Mouse (Mus musculus) ES-Bruce4 (cell line): Measurements from ENCODE around the gene Nr1h4. TPM values are rescaled to one million over a fixed set of nuclear protein-coding genes. Genes with fewer than 3 reads are reported as not detected.

Experiments used
- H3K27ac ChIP-seq: 2 replicates; pipeline ENCODE4 v1.5.1; 2012; ENCODE audit warnings: low read length, inconsistent platforms; ENCODE audit not compliant: insufficient read depth
- H3K27me3 ChIP-seq: 2 replicates; pipeline ENCODE4 v1.6.1; 2012; ENCODE audit warnings: mild to moderate bottlenecking, low read length, inconsistent platforms; ENCODE audit not compliant: control insufficient read depth, poor library complexity, insufficient read depth, severe bottlenecking
- H3K36me3 ChIP-seq: 2 replicates; pipeline ENCODE4 v1.6.1; 2012; ENCODE audit warnings: inconsistent platforms, mild to moderate bottlenecking, low read length, moderate library complexity; ENCODE audit not compliant: control insufficient read depth, poor library complexity, insufficient read depth, severe bottlenecking
- H3K4me1 ChIP-seq: one replicate; pipeline ENCODE4 v1.8.1; 2011; ENCODE audit warnings: low read length; ENCODE audit not compliant: control insufficient read depth, insufficient read depth
- H3K4me3 ChIP-seq: 2 replicates; pipeline ENCODE4 v1.5.1; 2011; ENCODE audit warnings: low read depth, mild to moderate bottlenecking, low read length
- H3K9ac ChIP-seq: 2 replicates; pipeline ENCODE4 v1.6.1; 2012; ENCODE audit warnings: low read depth, mild to moderate bottlenecking, inconsistent platforms; ENCODE audit not compliant: poor library complexity, severe bottlenecking
- H3K9me3 ChIP-seq: replicated peaks from 2 replicates; pipeline ENCODE4 v1.6.1; 2012; ENCODE audit warnings: mild to moderate bottlenecking, low read length, inconsistent platforms; ENCODE audit not compliant: control insufficient read depth, poor library complexity, insufficient read depth, severe bottlenecking
- CTCF ChIP-seq: IDR thresholded peaks from one replicate; pipeline ENCODE4 v1.8.1; 2011; ENCODE audit warnings: low read depth, low read length
- EP300 ChIP-seq: IDR thresholded peaks from 2 replicates; pipeline ENCODE4 v1.6.1; 2011; ENCODE audit warnings: low read depth, low read length; ENCODE audit not compliant: insufficient read depth
- POLR2A ChIP-seq: IDR thresholded peaks from one replicate; pipeline ENCODE4 v1.8.1; 2011; ENCODE audit warnings: low read length; ENCODE audit not compliant: insufficient read depth
- polyA plus RNA-seq: library from polyadenylated mRNA; stranded (reverse); fragments of >200 nt; gene quantifications from 2 replicates; pipeline ENCODE4 v1.2.4, GENCODE M21; 2011; ENCODE audit warnings: low read depth; ENCODE audit not compliant: missing spikeins, insufficient read depth, insufficient read length

Nr1h4 gene
- polyA plus RNA-seq, 1 experiment: not detected

DNA sequence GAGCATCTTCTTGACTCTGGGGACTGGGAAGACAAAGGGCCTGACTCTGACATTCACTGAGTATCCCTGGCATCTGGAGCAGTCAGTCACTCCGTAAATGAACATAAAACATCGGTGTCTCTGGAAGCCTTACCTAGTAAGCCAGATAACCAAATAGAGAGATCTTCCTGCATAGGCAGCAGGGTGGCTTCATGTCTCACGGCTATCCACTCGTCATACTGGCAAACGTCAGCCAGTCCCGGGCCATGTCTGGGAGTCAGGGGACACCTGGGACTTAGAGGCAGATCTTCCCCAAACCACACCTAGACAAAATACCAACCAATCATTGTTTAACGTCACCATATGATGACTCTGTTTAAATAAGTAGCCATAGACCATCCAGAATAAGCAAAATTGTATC lies 102.6 kb downstream of the Nr1h4 start:
- TF ChIP-seq CTCF (no peak), EP300 (no peak), POLR2A (no peak)
- peaks cover 14% of the 10 kb centered on the region for H3K36me3 ChIP-seq
- H3K27ac ChIP-seq: no peak overlapping the region
- H3K9ac ChIP-seq: no peak overlapping the region
- no peak overlapping the region for H3K4me3 ChIP-seq
- H3K4me1 ChIP-seq: peaks cover 4% of the 10 kb centered on the region
- no peaks in the 10 kb centered on the region for H3K9me3 ChIP-seq
- H3K27me3 ChIP-seq: no peaks in the 10 kb centered on the region

DNA sequence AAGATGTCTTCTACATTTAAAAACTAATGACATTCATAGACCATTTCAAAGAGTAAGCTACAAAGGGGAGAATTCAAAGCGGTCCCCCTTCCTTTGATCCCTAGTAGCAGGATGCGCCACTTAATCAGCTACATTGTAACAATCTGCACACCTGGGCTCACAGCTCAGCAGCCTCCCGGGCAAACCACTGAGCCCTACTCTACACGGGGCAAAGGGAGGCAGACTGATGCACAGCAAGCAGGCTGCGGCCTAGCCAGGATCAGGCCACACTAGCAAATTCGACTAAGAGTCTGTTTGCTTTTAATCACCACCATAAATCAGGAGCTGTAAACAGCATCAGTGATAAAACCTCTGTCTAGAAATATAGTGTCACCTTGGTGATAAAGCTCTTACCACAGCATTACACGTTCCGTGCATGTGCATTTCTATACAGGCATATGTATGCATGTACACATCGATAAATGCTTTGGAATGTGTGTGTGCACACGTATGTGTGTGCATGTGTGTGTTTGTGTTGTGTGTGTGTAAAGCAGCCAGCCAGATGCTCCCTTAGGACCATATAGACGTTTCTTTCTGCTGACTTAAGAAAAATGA lies 108.5 kb downstream of the Nr1h4 start:
- Histone ChIP-seq H3K36me3 (peaks cover 28% of the 10 kb centered on the region), H3K4me1 (no peaks in the 10 kb centered on the region), H3K27ac (no peak overlapping the region), H3K27me3 (no peaks in the 10 kb centered on the region), H3K4me3 (no peak overlapping the region), H3K9me3 (no peaks in the 10 kb centered on the region), H3K9ac (no peak overlapping the region)
- no peak for TF ChIP-seq CTCF
- no peak for TF ChIP-seq EP300
- no peak for TF ChIP-seq POLR2A

DNA sequence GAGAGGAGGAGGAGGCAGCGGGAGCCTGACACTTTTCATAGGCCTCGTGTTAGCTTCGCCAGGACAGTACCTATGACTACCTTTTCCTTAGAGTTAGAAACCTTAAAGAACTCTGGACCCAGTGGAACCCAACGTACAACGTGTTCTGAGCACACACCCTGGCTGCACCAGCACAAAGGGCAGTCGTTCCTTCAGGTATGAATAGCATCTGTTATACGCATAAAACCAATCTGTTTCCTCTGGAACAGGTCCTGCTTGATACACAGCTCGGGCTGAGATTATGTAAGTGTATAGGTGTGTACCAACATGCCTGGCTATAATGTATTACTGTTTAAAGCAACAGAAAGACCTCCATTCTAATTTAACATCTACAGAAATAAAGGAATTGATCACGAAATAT lies 109.2 kb downstream of the Nr1h4 start:
- Histone ChIP-seq H3K9ac (no peak overlapping the region), H3K27me3 (no peaks in the 10 kb centered on the region), H3K9me3 (no peaks in the 10 kb centered on the region), H3K27ac (no peak overlapping the region), H3K36me3 (peaks cover 25% of the 10 kb centered on the region), H3K4me3 (no peak overlapping the region), H3K4me1 (no peaks in the 10 kb centered on the region)
- TF ChIP-seq EP300 (no peak), CTCF (no peak), POLR2A (no peak)

DNA sequence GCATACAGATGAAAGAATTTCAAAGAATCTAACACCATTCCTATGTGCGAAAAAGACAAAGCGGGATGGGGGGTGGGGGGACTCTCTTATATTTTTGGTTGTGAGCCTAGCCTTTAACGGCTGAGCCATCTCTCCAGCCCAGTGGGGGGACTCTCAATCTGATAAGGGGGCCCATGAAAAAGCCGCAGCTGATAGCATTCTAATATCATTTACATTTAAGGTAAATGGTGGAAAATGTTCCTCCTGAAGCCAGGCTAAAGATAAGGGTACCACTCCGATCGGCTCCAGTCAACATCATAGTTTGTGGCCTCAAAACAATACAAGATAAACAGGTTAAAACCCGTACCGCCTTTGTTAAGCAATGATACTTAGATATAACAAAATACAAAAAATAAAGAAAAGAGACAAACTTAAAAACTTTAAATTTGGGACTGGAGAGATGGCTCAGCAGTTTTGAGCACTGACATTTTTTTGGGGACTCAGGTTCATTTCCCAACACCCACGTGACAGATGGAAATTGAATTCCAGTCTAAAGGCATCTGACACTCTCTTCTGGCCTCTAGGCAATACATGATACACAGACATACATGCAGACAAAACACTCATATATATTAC lies 110.1 kb downstream of the Nr1h4 start:
- Histone ChIP-seq H3K27ac (no peak overlapping the region), H3K27me3 (no peaks in the 10 kb centered on the region), H3K36me3 (peaks cover 25% of the 10 kb centered on the region), H3K4me3 (no peak overlapping the region), H3K9me3 (no peaks in the 10 kb centered on the region), H3K9ac (no peak overlapping the region), H3K4me1 (no peaks in the 10 kb centered on the region)
- TF ChIP-seq POLR2A: no peak
- no peak for TF ChIP-seq EP300
- TF ChIP-seq CTCF: no peak

DNA sequence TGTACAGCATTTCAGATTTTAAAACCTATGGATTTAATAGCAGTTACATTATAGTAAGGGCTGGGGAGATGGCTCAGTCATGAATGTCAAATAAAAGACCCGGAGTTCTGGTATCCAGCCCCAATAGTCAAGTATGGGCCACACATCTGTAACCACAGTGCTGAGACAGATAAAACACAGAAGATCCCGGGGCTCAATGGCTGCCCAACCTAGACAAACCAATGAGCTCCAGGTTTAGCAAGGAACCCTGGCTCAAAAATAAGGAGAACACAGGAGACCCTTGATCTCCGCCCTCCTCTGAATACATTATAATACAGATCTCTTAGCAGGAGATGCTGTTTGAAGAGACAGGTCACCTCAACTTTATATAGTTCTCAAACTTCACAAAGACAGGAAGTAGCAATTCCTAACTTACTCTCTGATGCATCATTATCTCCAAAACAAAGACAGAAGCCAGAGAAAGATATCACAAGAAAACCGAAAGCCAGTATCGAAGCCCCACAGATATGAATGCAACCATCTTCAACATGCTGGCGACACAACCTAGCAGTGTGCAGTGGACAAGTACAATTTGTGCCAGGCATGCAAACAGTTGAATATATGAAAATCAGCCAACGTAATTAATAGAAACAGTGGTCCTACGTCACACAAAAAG lies 110.8 kb downstream of the Nr1h4 start:
- TF ChIP-seq EP300: no peak
- TF ChIP-seq CTCF: no peak
- TF ChIP-seq POLR2A: no peak
- Histone ChIP-seq H3K4me3 (no peak overlapping the region), H3K27ac (no peak overlapping the region), H3K36me3 (peaks cover 28% of the 10 kb centered on the region), H3K27me3 (no peaks in the 10 kb centered on the region), H3K9ac (no peak overlapping the region), H3K4me1 (no peaks in the 10 kb centered on the region), H3K9me3 (no peaks in the 10 kb centered on the region)

DNA sequence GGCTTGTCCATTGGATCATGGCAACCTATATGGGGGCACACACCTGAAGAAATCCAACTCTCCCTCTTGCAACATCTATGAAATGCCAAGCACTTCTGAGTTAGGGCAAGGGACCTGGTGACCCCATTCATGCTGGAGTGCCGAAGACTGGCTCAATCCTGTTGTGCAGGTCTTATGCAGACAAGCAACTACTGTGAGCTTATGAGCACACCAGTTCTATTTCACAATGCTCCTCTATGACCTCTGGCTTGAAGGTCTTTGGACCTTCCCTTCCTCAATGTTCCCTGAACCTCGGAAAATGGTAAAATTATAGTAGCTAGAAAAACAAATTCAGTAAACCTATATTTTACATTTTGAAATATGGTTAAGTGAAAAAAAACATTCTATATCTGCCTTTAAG lies 115.4 kb downstream of the Nr1h4 start:
- H3K9ac ChIP-seq: no peak overlapping the region
- no peaks in the 10 kb centered on the region for H3K9me3 ChIP-seq
- H3K27ac ChIP-seq: no peak overlapping the region
- H3K36me3 ChIP-seq: peaks cover 40% of the 10 kb centered on the region
- H3K4me1 ChIP-seq: no peaks in the 10 kb centered on the region
- H3K4me3 ChIP-seq: no peak overlapping the region
- H3K27me3 ChIP-seq: no peaks in the 10 kb centered on the region
- no peak for TF ChIP-seq POLR2A
- no peak for TF ChIP-seq CTCF
- no peak for TF ChIP-seq EP300
